Mouse (Mus musculus): ENCODE data around the gene Rps5. TPM values are rescaled to one million over a fixed set of nuclear protein-coding genes. Genes with fewer than 3 reads are reported as not detected.
A peak's percentile ranks its signal among the peaks of the same experiment; 100 is the strongest.

Rps5 gene
- polyA plus RNA-seq, 1 experiment from 2014 or later = 512 TPM

DNA sequence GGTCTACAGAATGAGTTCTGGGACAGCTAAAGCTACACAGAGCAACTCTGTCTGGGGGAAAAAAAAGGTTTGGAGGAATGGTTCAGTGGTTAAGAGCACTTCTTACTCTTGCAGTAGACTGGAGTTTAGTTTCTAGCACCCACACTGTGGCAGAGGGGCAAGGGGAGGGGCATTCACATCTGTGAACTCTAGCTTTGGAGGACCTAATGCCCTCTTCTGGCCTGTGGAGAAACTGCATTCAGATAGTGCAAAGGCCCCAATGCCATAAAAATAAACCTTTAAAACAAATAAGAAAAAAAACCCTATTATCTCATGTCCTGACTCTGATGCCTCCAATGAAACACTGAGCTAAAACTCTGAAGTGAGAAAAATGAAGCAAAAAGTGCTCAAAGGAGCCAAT lies 21.4 kb downstream of the Rps5 start:
- H3K27me3 ChIP-seq (ENCODE audit: control insufficient read depth, insufficient read depth, low read depth, low read length) = no peaks in the 10 kb centered on the region
- no peaks in the 10 kb centered on the region for H3K9me3 ChIP-seq (replicated peaks; ENCODE audit: control insufficient read depth, low read length, poor library complexity, severe bottlenecking)
- no peak overlapping the region for H3K4me3 ChIP-seq (ENCODE audit: low read depth, low read length)
- H3K4me2 ChIP-seq (ENCODE audit: low read length) = no peak overlapping the region
- peaks cover under 1% of the 10 kb centered on the region; the same call in 1 of the 2 replicates for H3K4me1 ChIP-seq (ENCODE audit: control insufficient read depth, insufficient read depth, low read length)
- no peaks in the 10 kb centered on the region for H3K36me3 ChIP-seq (ENCODE audit: control insufficient read depth, insufficient read depth, low read length)
- no peak overlapping the region for H3K27ac ChIP-seq (ENCODE audit: low read length)
- no peak for ATAC-seq
- H3K9ac ChIP-seq (ENCODE audit: low read depth, low read length) = no peak overlapping the region

DNA sequence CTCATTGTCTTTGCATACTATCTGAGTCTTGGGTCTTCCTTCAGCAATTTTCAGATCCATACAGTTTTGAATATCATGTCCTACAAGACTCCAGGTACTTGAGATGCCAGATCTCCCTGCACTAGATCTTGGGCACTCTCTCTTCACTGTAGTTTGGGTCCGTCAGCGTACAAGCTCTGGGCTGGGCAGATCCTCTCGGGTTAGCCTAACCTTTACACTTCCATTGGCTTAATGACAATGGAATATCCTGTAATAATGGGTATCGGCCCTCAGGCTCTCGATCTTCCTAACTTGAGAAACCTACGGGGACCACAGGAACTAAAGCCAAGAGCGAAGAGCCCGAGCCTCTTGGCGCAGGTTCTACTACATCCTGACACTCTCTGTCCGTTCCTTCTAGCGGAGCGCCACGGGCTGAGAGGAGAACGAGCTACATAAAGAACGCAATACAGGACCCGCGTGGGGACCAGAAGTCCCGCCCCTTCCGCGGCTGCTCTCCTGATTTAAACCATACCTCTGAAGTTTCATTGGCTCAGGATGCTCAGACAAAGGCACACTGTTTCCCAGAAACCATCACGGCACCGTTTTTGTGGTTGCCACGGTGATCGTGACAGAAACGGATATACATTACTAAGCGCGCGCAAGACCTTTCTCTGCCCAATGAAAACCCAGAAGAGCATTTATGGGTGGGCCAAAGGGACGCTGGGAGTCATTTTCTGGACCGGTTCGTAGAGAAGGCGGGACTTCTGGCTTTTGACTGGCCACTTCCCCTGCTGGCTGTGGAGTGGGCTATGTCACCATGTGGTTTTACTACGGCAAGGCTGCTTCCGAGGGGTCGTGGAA lies 27.2 kb downstream of the Rps5 start:
- Histone ChIP-seq H3K4me1 (ENCODE audit: control insufficient read depth, insufficient read depth, low read length) (peaks cover 10% of the 10 kb centered on the region), H3K9ac (ENCODE audit: low read depth, low read length) (peak overlapping the region; percentile 72), H3K27me3 (ENCODE audit: control insufficient read depth, insufficient read depth, low read depth, low read length) (no peaks in the 10 kb centered on the region), H3K9me3 (replicated peaks; ENCODE audit: control insufficient read depth, low read length, poor library complexity, severe bottlenecking) (no peaks in the 10 kb centered on the region), H3K27ac (ENCODE audit: low read length) (peak overlapping the region; percentile 86), H3K4me2 (ENCODE audit: low read length) (peak overlapping the region; percentile 95), H3K36me3 (ENCODE audit: control insufficient read depth, insufficient read depth, low read length) (no peaks in the 10 kb centered on the region), H3K4me3 (ENCODE audit: low read depth, low read length) (peak overlapping the region; percentile 50)
- ATAC-seq = peak; percentile 98
- WGBS = 11% methylated on average over 35 of the region's 35 CpGs

DNA sequence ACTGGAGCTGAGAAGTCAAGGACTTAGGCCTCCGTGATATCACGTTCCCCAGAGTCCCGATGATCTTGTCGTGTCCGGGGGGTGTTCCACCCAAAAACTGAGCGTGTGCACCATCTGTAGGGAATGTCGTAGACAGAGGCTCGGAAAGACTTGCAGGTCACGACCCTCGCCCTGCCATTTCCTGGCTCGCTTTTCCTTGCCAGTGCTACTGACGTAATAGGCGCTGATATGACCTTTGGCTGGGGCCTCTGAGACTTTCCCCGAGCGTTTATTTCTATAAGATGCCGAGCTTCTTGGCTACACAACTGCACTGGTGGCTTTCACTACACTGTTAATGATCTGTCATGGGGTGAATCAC lies 27.8 kb downstream of the Rps5 start:
- Histone ChIP-seq H3K4me1 (ENCODE audit: control insufficient read depth, insufficient read depth, low read length) (peaks cover 10% of the 10 kb centered on the region), H3K27ac (ENCODE audit: low read length) (peak overlapping the region; percentile 86), H3K27me3 (ENCODE audit: control insufficient read depth, insufficient read depth, low read depth, low read length) (no peaks in the 10 kb centered on the region), H3K9ac (ENCODE audit: low read depth, low read length) (peak overlapping the region; percentile 72), H3K4me3 (ENCODE audit: low read depth, low read length) (peak overlapping the region; percentile 50), H3K4me2 (ENCODE audit: low read length) (peak overlapping the region; percentile 95), H3K9me3 (replicated peaks; ENCODE audit: control insufficient read depth, low read length, poor library complexity, severe bottlenecking) (no peaks in the 10 kb centered on the region), H3K36me3 (ENCODE audit: control insufficient read depth, insufficient read depth, low read length) (no peaks in the 10 kb centered on the region)
- WGBS = 9% methylated on average over 16 of the region's 16 CpGs
- peak; percentile 30; the same call in 1 of the 2 replicates for ATAC-seq

DNA sequence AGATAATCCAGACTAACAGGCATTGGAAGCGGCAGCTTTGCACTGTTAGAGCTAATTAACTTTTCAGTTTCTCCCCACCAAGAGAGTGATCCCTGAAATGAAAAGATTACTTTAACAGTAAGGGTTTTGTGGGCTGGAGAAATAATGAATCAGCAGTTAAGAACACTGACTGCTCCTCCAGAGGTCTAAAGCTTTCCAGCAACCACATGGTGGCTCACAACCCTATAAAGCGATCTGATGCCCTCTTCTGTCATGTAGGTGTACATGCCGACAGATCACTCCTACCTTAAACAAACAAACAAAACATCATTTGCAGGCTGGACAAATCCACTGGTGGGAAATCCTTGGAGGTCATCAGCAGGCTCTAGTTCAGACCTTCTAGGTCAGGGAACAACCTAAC lies 32.8 kb downstream of the Rps5 start:
- no peaks in the 10 kb centered on the region for H3K27me3 ChIP-seq (ENCODE audit: control insufficient read depth, insufficient read depth, low read depth, low read length)
- ATAC-seq = no peak
- no peak overlapping the region for H3K27ac ChIP-seq (ENCODE audit: low read length)
- no peak overlapping the region for H3K4me3 ChIP-seq (ENCODE audit: low read depth, low read length)
- H3K9ac ChIP-seq (ENCODE audit: low read depth, low read length) = no peak overlapping the region
- no peak overlapping the region for H3K4me2 ChIP-seq (ENCODE audit: low read length)
- no peaks in the 10 kb centered on the region for H3K9me3 ChIP-seq (replicated peaks; ENCODE audit: control insufficient read depth, low read length, poor library complexity, severe bottlenecking)
- H3K4me1 ChIP-seq (ENCODE audit: control insufficient read depth, insufficient read depth, low read length) = peaks cover 5% of the 10 kb centered on the region
- no peaks in the 10 kb centered on the region for H3K36me3 ChIP-seq (ENCODE audit: control insufficient read depth, insufficient read depth, low read length)
- 56% methylated on average over 3 of the region's 3 CpGs for WGBS

DNA sequence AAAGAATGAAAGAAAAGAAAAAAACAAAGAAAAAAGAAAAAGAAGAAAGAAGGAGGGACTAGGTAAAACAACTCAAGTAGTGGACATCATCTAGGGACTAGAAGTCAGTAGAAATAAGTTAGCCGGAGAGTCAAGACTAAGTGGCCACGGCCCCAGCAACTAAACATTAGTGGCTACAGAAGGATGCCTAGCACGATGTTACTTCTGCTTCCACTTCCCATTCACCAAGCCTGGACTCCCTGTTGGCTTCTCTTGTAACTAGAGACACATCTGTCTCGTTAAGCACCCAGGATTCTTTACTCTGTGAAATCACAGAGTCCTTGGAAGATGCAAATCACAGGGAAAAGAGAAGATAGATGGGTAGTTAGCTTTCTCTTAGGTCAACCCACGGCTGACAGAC lies 35.4 kb downstream of the Rps5 start:
- no peaks in the 10 kb centered on the region for H3K36me3 ChIP-seq (ENCODE audit: control insufficient read depth, insufficient read depth, low read length)
- no peak overlapping the region for H3K4me3 ChIP-seq (ENCODE audit: low read depth, low read length)
- no peaks in the 10 kb centered on the region for H3K9me3 ChIP-seq (replicated peaks; ENCODE audit: control insufficient read depth, low read length, poor library complexity, severe bottlenecking)
- H3K27ac ChIP-seq (ENCODE audit: low read length) = no peak overlapping the region
- no peaks in the 10 kb centered on the region for H3K27me3 ChIP-seq (ENCODE audit: control insufficient read depth, insufficient read depth, low read depth, low read length)
- 81% methylated on average over 5 of the region's 5 CpGs for WGBS
- H3K9ac ChIP-seq (ENCODE audit: low read depth, low read length) = no peak overlapping the region
- H3K4me2 ChIP-seq (ENCODE audit: low read length) = no peak overlapping the region
- peaks cover 3% of the 10 kb centered on the region for H3K4me1 ChIP-seq (ENCODE audit: control insufficient read depth, insufficient read depth, low read length)
- ATAC-seq = no peak

DNA sequence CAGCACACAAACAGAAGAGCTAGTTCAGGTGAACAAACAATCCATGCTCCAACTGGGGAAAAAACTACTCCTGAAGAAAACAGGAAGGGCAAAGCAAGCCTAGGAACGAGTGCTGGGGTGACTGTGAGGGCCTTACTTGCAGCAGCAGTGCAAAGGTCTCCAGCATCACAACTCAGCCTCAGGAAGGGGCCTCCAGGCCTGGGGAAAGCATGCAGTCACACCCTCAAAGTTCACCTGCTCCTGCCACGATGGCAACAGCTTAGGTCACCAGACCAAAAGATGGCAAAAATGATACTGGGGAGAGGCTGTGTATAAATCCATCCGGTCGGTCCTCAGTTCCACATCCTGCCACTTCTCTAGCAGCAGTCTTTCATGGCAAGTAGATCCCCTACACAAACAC lies 36.9 kb downstream of the Rps5 start:
- H3K4me1 ChIP-seq (ENCODE audit: control insufficient read depth, insufficient read depth, low read length) = peaks cover 3% of the 10 kb centered on the region
- no peak for ATAC-seq
- H3K36me3 ChIP-seq (ENCODE audit: control insufficient read depth, insufficient read depth, low read length) = no peaks in the 10 kb centered on the region
- H3K9ac ChIP-seq (ENCODE audit: low read depth, low read length) = no peak overlapping the region
- WGBS = 83% methylated on average over 4 of the region's 4 CpGs
- H3K4me2 ChIP-seq (ENCODE audit: low read length) = no peak overlapping the region
- H3K9me3 ChIP-seq (replicated peaks; ENCODE audit: control insufficient read depth, low read length, poor library complexity, severe bottlenecking) = no peaks in the 10 kb centered on the region
- H3K27me3 ChIP-seq (ENCODE audit: control insufficient read depth, insufficient read depth, low read depth, low read length) = no peaks in the 10 kb centered on the region
- H3K4me3 ChIP-seq (ENCODE audit: low read depth, low read length) = no peak overlapping the region
- no peak overlapping the region for H3K27ac ChIP-seq (ENCODE audit: low read length)

DNA sequence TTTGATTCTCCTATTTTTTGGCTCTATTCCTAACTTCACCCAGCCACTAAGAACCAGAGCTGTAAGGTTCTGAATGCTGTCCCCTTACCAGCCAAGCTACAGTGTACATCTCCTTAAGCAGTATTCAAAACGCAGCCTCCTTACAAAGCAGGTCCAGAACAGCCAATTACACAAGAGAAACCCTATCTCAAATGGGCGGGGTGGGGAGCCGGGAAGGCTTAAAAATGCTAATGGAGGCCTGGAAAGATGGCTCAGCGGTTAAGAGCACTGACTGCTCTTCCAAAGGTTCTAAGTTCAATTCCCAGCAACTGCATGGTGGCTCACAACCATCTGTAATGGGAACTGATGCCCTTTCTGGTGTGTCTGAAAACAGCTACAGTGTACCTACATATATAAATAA lies 37.6 kb downstream of the Rps5 start:
- no peak for ATAC-seq
- Histone ChIP-seq H3K4me2 (ENCODE audit: low read length) (no peak overlapping the region), H3K9me3 (replicated peaks; ENCODE audit: control insufficient read depth, low read length, poor library complexity, severe bottlenecking) (no peaks in the 10 kb centered on the region), H3K36me3 (ENCODE audit: control insufficient read depth, insufficient read depth, low read length) (no peaks in the 10 kb centered on the region), H3K27ac (ENCODE audit: low read length) (no peak overlapping the region), H3K4me1 (ENCODE audit: control insufficient read depth, insufficient read depth, low read length) (peaks cover 5% of the 10 kb centered on the region), H3K4me3 (ENCODE audit: low read depth, low read length) (no peak overlapping the region), H3K9ac (ENCODE audit: low read depth, low read length) (no peak overlapping the region), H3K27me3 (ENCODE audit: control insufficient read depth, insufficient read depth, low read depth, low read length) (no peaks in the 10 kb centered on the region)
- 14% methylated on average over 4 of the region's 4 CpGs for WGBS

DNA sequence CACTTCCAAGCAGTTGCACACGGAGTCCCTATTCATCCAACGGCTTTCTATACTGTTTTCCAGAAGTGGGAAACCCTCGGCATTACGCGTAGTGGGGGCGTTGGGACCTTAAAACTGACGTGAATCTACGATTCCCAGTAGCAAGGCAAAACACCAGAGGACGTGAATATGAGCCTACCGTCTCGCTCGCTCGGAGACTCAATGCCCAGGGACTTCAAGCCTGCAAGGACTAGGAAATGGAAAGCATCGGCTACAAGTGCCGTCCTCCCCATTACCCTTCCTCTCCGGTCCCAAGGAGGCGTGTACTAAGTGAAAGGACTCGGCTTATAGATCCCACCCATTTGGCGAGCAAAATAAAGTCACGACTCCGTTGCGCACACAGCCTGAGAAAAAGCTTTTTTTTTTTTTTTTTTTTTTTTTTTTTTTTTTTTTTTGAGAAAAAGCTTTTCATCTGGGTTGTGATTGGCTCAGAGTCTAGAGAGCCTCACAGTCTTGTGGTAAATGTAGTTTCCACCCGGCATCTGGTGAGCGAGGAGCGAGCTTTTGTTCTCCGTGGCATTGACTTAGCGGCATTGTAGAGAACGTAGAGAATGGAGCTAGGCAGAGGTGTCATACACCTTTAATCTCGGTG lies 39.5 kb downstream of the Rps5 start:
- Histone ChIP-seq H3K4me1 (ENCODE audit: control insufficient read depth, insufficient read depth, low read length) (peaks cover 12% of the 10 kb centered on the region), H3K27me3 (ENCODE audit: control insufficient read depth, insufficient read depth, low read depth, low read length) (no peaks in the 10 kb centered on the region), H3K36me3 (ENCODE audit: control insufficient read depth, insufficient read depth, low read length) (no peaks in the 10 kb centered on the region), H3K4me3 (ENCODE audit: low read depth, low read length) (peak overlapping the region; percentile 49), H3K27ac (ENCODE audit: low read length) (peak overlapping the region; percentile 87), H3K4me2 (ENCODE audit: low read length) (peak overlapping the region; percentile 73), H3K9me3 (replicated peaks; ENCODE audit: control insufficient read depth, low read length, poor library complexity, severe bottlenecking) (no peaks in the 10 kb centered on the region), H3K9ac (ENCODE audit: low read depth, low read length) (peak overlapping the region; percentile 75)
- WGBS = 2% methylated on average over 29 of the region's 29 CpGs
- peak; percentile 74 for ATAC-seq

DNA sequence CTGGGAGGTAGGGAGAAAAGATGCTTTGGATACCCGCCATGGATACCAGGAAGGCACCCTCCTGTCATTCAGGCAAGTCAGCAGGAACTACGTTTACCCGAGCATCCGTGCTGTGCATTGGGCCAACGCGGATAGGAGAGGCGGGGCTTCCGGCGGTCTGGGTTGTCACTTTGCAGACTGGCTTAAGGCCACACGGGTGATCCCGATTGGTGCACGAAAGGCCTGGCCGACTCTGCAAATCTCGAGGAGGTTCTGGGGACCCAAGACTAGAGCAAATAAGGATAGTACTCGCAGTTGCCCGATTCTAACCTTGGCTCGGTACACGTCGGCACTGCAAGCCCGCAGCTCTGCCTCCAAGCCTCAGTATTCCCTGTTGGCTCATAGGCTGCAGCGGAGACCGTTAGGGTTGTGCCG lies 43.6 kb downstream of the Rps5 start, which contains the start of gene Zfp324:
Gene Zfp324, plus strand, starts transcription at position 161 of the 414 bp plus-strand sequence.
- Histone ChIP-seq H3K4me1 (ENCODE audit: control insufficient read depth, insufficient read depth, low read length) (peaks cover 21% of the 10 kb centered on the region), H3K27me3 (ENCODE audit: control insufficient read depth, insufficient read depth, low read depth, low read length) (no peaks in the 10 kb centered on the region), H3K9me3 (replicated peaks; ENCODE audit: control insufficient read depth, low read length, poor library complexity, severe bottlenecking) (no peaks in the 10 kb centered on the region), H3K4me3 (ENCODE audit: low read depth, low read length) (peak within 1 kb of the TSS; percentile 94), H3K27ac (ENCODE audit: low read length) (peak within 1 kb of the TSS; percentile 91), H3K36me3 (ENCODE audit: control insufficient read depth, insufficient read depth, low read length) (peaks cover 12% of the 10 kb centered on the region), H3K9ac (ENCODE audit: low read depth, low read length) (peak within 1 kb of the TSS; percentile 98), H3K4me2 (ENCODE audit: low read length) (peak within 1 kb of the TSS; percentile 67)
- ATAC-seq = peak; percentile 94
- 1% methylated on average over 23 of the region's 23 CpGs for WGBS

Data from midbrain, embryonic 16.5 days (tissue).